Mouse (Mus musculus) spleen, adult 2 months (tissue): ENCODE measurements around the gene Tubb5. TPM values are rescaled to one million over a fixed set of nuclear protein-coding genes. Genes with fewer than 3 reads are reported as not detected.

Experiments
- DNase-seq, 2 experiments: peaks; one replicate each; pipeline versions ENCODE4 v3.0.0 to v3.0.0-alpha.2; 2012 to 2021; ENCODE audit warnings: low spot score in 2 of 2, low read depth in 1 of 2
- H3K27ac ChIP-seq: fragments of 200-500 bp; 2 replicates; pipeline ENCODE4 v1.5.1; 2012; ENCODE audit warnings: low read length, inconsistent platforms; ENCODE audit not compliant: insufficient read depth
- H3K27me3 ChIP-seq: fragments of 200-500 bp; 2 replicates; pipeline ENCODE4 v1.6.1; 2012; ENCODE audit warnings: mild to moderate bottlenecking, moderate library complexity, low read length, inconsistent platforms; ENCODE audit not compliant: control insufficient read depth, insufficient read depth
- H3K36me3 ChIP-seq: fragments of 200-500 bp; 2 replicates; pipeline ENCODE4 v1.6.1; 2012; ENCODE audit warnings: mild to moderate bottlenecking, low read length, inconsistent platforms; ENCODE audit not compliant: control insufficient read depth, insufficient read depth
- H3K4me1 ChIP-seq: fragments of 200-500 bp; 2 replicates; pipeline ENCODE4 v1.6.1; 2011; ENCODE audit warnings: inconsistent platforms; ENCODE audit not compliant: control insufficient read depth, insufficient read depth, insufficient read length
- H3K4me3 ChIP-seq: fragments of 200-500 bp; 2 replicates; pipeline ENCODE4 v1.5.1; 2011; ENCODE audit warnings: mild to moderate bottlenecking, inconsistent platforms; ENCODE audit not compliant: insufficient read depth, insufficient read length; ENCODE audit errors: extremely low read depth
- CTCF ChIP-seq: fragments of 200-500 bp; IDR thresholded peaks from 2 replicates; pipeline ENCODE4 v1.5.1; 2011; ENCODE audit warnings: mild to moderate bottlenecking, inconsistent platforms; ENCODE audit not compliant: insufficient read depth, insufficient read length, insufficient replicate concordance; ENCODE audit errors: extremely low read depth
- POLR2A ChIP-seq: fragments of 200-500 bp; IDR thresholded peaks from 2 replicates; pipeline ENCODE4 v1.6.1; 2011; ENCODE audit warnings: low read depth, low read length, inconsistent platforms
- WGBS: fragments of 180-500 bp; shearing (Covaris S2); methylation state at CpG from one replicate; pipeline ENCODE4 v1.1.7; 2018; 5-methylcytosine and 5-hydroxymethylcytosine counted together
- polyA plus RNA-seq: library from polyadenylated mRNA; depleted of rRNA; stranded (reverse); fragments of >200 nt; gene quantifications from 2 replicates; pipeline ENCODE4 v1.2.3, GENCODE M21; 2012

Gene Tubb5
- polyA plus RNA-seq, 1 experiment = 305 TPM

DNA sequence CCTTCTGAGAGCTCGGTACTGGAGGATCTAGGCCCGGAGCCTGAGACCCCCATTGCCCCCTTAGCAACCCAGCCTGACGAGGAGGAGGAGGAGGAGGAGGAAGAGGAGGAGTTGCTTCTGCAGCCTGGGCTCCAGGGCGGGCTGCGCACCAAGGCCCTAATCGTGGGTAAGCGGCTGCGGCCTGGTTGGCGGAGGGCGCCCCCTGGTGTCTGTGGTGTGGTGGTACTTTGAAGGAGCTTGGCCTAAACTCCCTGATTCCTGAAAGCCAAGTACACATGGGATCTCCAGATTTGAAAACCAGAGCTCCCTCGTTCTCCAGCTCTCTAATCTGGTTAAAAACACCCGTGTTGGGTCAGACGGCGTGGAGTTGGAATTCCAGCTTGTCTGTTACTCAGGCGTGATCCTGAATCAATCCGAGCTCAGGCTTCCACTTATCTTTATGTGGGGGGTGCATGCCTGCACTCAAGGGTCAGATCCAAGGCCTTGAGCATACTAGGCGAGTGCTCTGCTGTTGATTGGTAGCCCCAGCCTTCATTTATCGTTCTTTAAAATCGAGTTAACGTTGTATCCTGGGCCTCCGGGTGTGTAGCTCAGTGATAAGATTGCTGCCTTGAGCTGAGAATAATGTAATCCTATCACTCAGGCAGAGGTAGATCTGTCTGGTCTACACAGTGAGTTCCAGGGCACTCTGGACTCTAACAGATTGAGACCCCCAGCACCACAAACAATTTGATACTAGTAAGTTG lies 35.8 kb upstream of the Tubb5 start:
- no peaks in the 10 kb centered on the region for H3K27me3 ChIP-seq
- H3K4me3 ChIP-seq = peak overlapping the region; percentile 8; the same call in 1 of the 2 replicates
- H3K36me3 ChIP-seq = peaks cover 31% of the 10 kb centered on the region
- no peak overlapping the region for H3K27ac ChIP-seq
- 39% methylated on average over 20 of the region's 21 CpGs for WGBS
- DNase-seq = peak in 1 of 2 experiments; percentile 83
- TF ChIP-seq POLR2A (no peak), CTCF (peak; percentile 98)
- peaks cover 13% of the 10 kb centered on the region; the same call in 1 of the 2 replicates for H3K4me1 ChIP-seq

- no peak for DNase-seq
- 29% methylated on average over 8 of the region's 8 CpGs for WGBS
- Histone ChIP-seq H3K4me3 (peak overlapping the region; percentile 97; the same call in 1 of the 2 replicates), H3K4me1 (peaks cover 13% of the 10 kb centered on the region; the same call in 1 of the 2 replicates), H3K27me3 (no peaks in the 10 kb centered on the region), H3K27ac (peak overlapping the region; percentile 96), H3K36me3 (peaks cover 28% of the 10 kb centered on the region)
- TF ChIP-seq POLR2A = no peak
- TF ChIP-seq CTCF = peak; percentile 28; the same call in 1 of the 2 replicates
These were observed 33.0 kb upstream of the Tubb5 start for GRCm38 (mm10) chr17:35870884-35871696.

GRCm38 (mm10) chr17:35870151-35870883 lies 32.2 kb upstream of the Tubb5 start:
- Histone ChIP-seq H3K27me3 (no peaks in the 10 kb centered on the region), H3K36me3 (peaks cover 25% of the 10 kb centered on the region), H3K27ac (peak overlapping the region; percentile 96), H3K4me1 (peaks cover 13% of the 10 kb centered on the region; the same call in 1 of the 2 replicates), H3K4me3 (peak overlapping the region; percentile 97)
- peak; percentile 48 to 83 for DNase-seq
- WGBS = 1% methylated on average over 9 of the region's 9 CpGs
- TF ChIP-seq POLR2A (no peak; the same call in 1 of the 2 replicates), CTCF (no peak)

DNA sequence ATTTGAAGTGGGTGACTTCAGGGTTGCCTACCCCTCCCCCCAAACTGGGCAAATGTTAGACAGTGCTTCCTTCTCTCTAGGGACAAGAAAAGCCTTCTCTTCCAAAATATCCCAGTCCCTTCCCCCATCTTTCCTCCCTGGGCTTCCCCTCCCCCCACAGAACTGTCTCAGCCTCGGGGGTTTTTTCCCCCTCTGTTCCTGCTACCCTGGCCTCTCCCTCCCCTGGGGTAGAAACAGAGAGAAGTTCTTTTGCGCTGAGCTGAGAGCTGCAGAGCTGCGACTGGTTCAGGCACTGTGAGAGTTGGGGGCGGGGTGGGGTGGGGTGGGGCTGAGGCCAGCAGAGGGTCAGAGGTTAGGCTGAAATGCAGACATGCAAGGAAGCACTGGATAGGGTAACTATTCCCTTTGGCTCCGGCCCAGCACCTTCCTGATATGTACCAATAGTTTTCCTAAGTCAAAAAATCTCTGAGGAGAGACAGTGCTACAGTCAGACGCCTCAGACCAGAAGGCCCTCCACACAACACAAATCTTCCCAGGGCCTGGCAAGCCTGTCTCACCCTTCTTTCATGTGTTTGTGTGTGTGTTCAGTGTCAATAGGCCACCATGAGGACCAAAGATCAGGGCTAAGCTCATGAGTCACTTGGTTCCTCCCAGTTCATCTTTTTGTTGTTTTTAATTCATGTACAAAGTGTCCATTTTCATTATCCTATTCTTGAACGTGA lies 31.4 kb upstream of the Tubb5 start:
- Histone ChIP-seq H3K4me1 (peaks cover 13% of the 10 kb centered on the region; the same call in 1 of the 2 replicates), H3K36me3 (peaks cover 16% of the 10 kb centered on the region), H3K27ac (peak overlapping the region; percentile 96), H3K27me3 (no peaks in the 10 kb centered on the region), H3K4me3 (peak overlapping the region; percentile 97)
- no peak for TF ChIP-seq POLR2A
- no peak for TF ChIP-seq CTCF
- no peak for DNase-seq
- under 1% methylated on average over 7 of the region's 7 CpGs for WGBS

GRCm38 (mm10) chr17:35868961-35869345 lies 30.8 kb upstream of the Tubb5 start:
- Histone ChIP-seq H3K36me3 (peaks cover 13% of the 10 kb centered on the region), H3K27me3 (no peaks in the 10 kb centered on the region), H3K4me3 (peak overlapping the region; percentile 97), H3K27ac (peak overlapping the region; percentile 96), H3K4me1 (peaks cover 13% of the 10 kb centered on the region; the same call in 1 of the 2 replicates)
- under 1% methylated on average over 7 of the region's 7 CpGs for WGBS
- DNase-seq = no peak
- TF ChIP-seq CTCF (no peak), POLR2A (no peak)
